Mouse (Mus musculus) neural tube, embryonic 13.5 days (tissue): ENCODE data around the gene Stat3. TPM values are rescaled to one million over a fixed set of nuclear protein-coding genes. Genes with fewer than 3 reads are reported as not detected.

Experiments used
- ATAC-seq: fragments of 200-750 bp; cut with Nextera tagmentation; 2 replicates; pipeline ENCODE4 v1.8.0; 2017; ENCODE audit warnings: low read depth, mild to moderate bottlenecking, moderate TSS enrichment, moderate library complexity
- H3K27ac ChIP-seq: fragments of 300-500 bp; sonication (generic); replicated peaks from 2 replicates; pipeline ENCODE4 v1.5.1; 2015; ENCODE audit warnings: moderate library complexity, mild to moderate bottlenecking, inconsistent platforms
- H3K27me3 ChIP-seq: fragments of 300-500 bp; sonication (generic); 2 replicates; pipeline ENCODE4 v1.6.1; 2015; ENCODE audit warnings: mild to moderate bottlenecking, inconsistent platforms
- H3K36me3 ChIP-seq: fragments of 300-500 bp; sonication (generic); 2 replicates; pipeline ENCODE4 v1.6.1; 2015; ENCODE audit warnings: mild to moderate bottlenecking, inconsistent platforms
- H3K4me1 ChIP-seq: fragments of 300-500 bp; sonication (generic); replicated peaks from 2 replicates; pipeline ENCODE4 v1.6.1; 2015; ENCODE audit warnings: inconsistent platforms
- H3K4me2 ChIP-seq: fragments of 300-500 bp; sonication (generic); 2 replicates; pipeline ENCODE4 v1.6.1; 2015; ENCODE audit warnings: inconsistent platforms, mild to moderate bottlenecking, moderate library complexity
- H3K4me3 ChIP-seq: fragments of 300-500 bp; sonication (generic); 2 replicates; pipeline ENCODE4 v1.5.1; 2015; ENCODE audit warnings: mild to moderate bottlenecking, inconsistent platforms
- H3K9ac ChIP-seq: fragments of 300-500 bp; sonication (generic); 2 replicates; pipeline ENCODE4 v1.6.1; 2015; ENCODE audit warnings: moderate library complexity, mild to moderate bottlenecking, inconsistent platforms
- H3K9me3 ChIP-seq: fragments of 300-500 bp; sonication (generic); 2 replicates; pipeline ENCODE4 v1.6.1; 2016; ENCODE audit warnings: inconsistent platforms
- WGBS: fragments of 180-500 bp; shearing (Covaris S2); methylation state at CpG from one replicate; pipeline ENCODE4 v1.1.7; 2015; 5-methylcytosine and 5-hydroxymethylcytosine counted together
- polyA plus RNA-seq: library from polyadenylated mRNA; unstranded; fragments of >200 nt; fragmentation: Nextera tagmentation; extraction: Ambion mirVana; gene quantifications from 2 replicates; pipeline ENCODE4 v1.2.1, GENCODE M21; 2015

Gene Stat3
- polyA plus RNA-seq = 72.3 and 82.3 TPM in 2 replicates

DNA sequence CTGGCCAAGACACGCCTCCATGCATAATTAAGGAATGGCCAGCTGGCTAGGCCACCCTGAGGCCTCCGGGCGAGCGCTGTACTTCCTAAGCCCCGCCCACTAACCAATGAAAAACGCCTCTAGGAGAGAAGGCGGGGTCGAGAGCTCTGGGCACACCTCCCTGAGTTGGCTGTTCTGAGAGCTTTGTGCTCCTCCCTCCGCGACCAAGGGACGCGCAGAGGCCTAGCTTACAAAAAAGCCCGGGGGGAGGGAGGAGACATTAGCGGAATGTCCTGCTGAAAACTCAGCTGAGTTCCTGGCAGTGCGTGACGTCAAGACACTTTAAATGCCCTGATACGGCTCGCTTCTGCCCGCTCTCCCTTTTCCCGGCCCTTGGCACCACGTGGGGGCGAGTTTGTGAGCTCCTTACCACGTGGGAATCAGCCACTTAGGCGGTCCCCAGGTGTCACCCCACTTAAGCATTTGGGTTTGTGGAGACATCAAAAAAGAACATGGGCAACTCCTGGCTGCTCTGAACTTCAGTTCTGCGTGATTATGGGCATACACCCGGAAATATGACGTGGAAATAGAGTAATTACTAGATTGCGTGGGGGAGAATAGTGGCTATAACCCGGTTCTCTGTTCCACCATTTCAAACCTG lies at the start of gene Stat3:
Stat3 (minus strand) TSS at position 29 of the 640 bp plus-strand sequence.
- Histone ChIP-seq H3K9me3 (no peaks in the 10 kb centered on the region), H3K27ac (peak within 1 kb of the TSS; percentile 88), H3K9ac (peak within 1 kb of the TSS; percentile 94), H3K4me3 (peak within 1 kb of the TSS; percentile 98), H3K36me3 (no peaks in the 10 kb centered on the region), H3K4me2 (peak within 1 kb of the TSS; percentile 71), H3K4me1 (peaks cover 41% of the 10 kb centered on the region), H3K27me3 (no peaks in the 10 kb centered on the region; the same call in 1 of the 2 replicates)
- ATAC-seq = peak; percentile 94
- 2% methylated on average over 29 of the region's 29 CpGs for WGBS

DNA sequence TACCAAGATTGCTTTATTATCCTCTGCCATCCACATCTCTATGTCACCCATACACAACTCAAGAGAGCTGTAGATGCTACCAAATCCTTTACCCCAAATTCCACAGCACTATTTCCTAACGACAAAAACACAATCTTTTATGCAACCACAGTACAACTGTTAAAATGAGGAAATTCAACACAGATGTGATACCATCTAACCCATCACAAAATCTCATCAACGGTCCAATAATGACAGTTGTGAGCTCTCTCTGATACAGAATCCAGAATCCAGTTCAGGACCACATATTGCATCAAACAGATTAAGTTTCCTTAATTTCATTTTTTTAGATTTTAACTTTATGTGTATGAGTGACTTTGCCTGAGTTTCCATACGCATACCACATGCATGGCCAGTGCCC lies 49.3 kb upstream of the Stat3 start:
- H3K27me3 ChIP-seq = no peaks in the 10 kb centered on the region
- ATAC-seq = no peak
- 84% methylated on average over 3 of the region's 3 CpGs for WGBS
- H3K9me3 ChIP-seq = no peaks in the 10 kb centered on the region
- no peaks in the 10 kb centered on the region for H3K36me3 ChIP-seq
- no peak overlapping the region for H3K4me3 ChIP-seq
- H3K4me1 ChIP-seq = no peaks in the 10 kb centered on the region
- H3K27ac ChIP-seq = no peak overlapping the region
- no peak overlapping the region for H3K9ac ChIP-seq
- no peak overlapping the region for H3K4me2 ChIP-seq

DNA sequence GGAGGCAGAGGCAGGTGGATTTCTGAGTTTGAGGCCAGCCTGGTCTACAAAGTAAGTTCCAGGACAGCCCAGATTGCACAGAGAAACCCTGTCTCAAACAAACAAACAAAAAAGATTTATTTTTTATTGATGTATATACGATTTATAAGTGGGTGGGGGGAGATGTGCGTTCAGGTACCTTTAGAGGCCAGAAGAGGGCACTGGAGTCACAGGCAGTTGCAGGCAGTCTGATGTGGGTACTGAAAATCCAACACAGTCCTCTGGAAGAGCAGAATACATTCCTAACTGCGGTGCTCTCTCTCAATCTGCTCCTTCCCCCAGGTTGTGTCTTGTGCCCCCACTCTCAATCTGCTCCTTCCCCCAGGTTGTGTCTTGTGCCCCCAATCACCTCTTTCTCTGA lies 46.3 kb upstream of the Stat3 start:
- ATAC-seq = no peak
- H3K4me2 ChIP-seq = no peak overlapping the region
- 45% methylated on average over 3 of the region's 3 CpGs for WGBS

DNA sequence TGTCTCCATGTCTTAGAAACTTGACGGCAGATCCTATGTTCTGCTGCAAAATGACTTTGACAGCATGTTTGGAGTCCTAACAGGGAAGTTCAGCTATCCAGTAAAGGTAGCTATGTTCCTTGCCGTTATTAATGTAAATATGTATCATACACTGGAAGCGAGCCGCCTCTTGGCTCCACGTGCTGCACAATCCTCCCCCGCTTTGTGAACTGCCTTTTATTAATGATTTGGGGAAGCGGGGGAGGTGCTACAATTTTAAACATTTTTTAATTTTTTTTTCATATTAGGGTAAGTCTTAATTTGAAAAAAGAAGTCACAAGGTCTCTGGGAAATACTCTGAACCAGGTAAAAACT lies 44.4 kb upstream of the Stat3 start:
- Histone ChIP-seq H3K27me3 (peaks cover 23% of the 10 kb centered on the region), H3K9me3 (no peaks in the 10 kb centered on the region), H3K36me3 (no peaks in the 10 kb centered on the region), H3K27ac (no peak overlapping the region), H3K9ac (no peak overlapping the region), H3K4me2 (no peak overlapping the region), H3K4me1 (peaks cover 5% of the 10 kb centered on the region; the same call in 1 of the 2 replicates), H3K4me3 (no peak overlapping the region)
- no peak for ATAC-seq
- 81% methylated on average over 7 of the region's 7 CpGs for WGBS

More for the DNA sequence above, 46.3 kb upstream of the Stat3 start:
- H3K9me3 ChIP-seq = no peaks in the 10 kb centered on the region
- H3K36me3 ChIP-seq = no peaks in the 10 kb centered on the region
- no peak overlapping the region for H3K4me3 ChIP-seq
- H3K9ac ChIP-seq = no peak overlapping the region
- H3K27me3 ChIP-seq = peaks cover 18% of the 10 kb centered on the region
- H3K27ac ChIP-seq = no peak overlapping the region
- peaks cover 5% of the 10 kb centered on the region; the same call in 1 of the 2 replicates for H3K4me1 ChIP-seq

DNA sequence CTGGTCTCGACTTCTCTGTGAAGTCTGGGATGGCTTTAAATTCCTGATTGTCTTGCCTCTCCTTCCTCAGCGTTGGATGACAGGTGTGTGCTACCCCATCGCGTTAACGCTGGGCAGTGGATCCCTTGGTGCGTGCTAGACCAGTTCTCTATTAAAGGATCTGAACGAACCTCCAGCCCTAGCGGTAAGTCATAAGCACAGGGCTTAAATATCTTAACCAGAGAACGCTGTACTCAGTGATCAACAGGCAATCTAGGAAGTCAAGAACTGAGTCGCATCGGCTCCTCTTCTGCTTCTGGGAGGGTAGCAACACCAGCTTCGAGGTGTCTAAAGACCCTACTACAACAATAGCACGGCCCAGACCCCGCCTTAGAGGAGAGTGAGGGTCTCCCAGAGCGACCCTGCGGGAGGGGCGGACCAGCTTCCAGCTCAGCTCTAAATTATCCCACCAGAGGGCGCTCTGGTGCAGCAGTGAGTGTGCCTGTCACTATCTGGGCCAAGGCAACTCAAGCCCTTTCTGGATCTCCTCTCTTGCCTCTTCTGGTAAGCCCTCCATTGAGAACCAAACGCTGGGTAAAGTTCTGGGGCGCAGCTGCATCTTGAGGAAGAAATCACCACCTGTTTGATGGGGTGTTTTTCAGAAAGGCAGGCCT lies 43.9 kb upstream of the Stat3 start:
- H3K4me1 ChIP-seq = peaks cover 5% of the 10 kb centered on the region; the same call in 1 of the 2 replicates
- H3K9me3 ChIP-seq = no peaks in the 10 kb centered on the region
- peak; percentile 69; the same call in 1 of the 2 replicates for ATAC-seq
- peak overlapping the region; percentile 29 for H3K4me3 ChIP-seq
- H3K27ac ChIP-seq = no peak overlapping the region
- H3K27me3 ChIP-seq = peaks cover 23% of the 10 kb centered on the region
- peak overlapping the region; percentile 57 for H3K4me2 ChIP-seq
- 4% methylated on average over 20 of the region's 20 CpGs for WGBS
- no peaks in the 10 kb centered on the region for H3K36me3 ChIP-seq
- no peak overlapping the region for H3K9ac ChIP-seq

DNA sequence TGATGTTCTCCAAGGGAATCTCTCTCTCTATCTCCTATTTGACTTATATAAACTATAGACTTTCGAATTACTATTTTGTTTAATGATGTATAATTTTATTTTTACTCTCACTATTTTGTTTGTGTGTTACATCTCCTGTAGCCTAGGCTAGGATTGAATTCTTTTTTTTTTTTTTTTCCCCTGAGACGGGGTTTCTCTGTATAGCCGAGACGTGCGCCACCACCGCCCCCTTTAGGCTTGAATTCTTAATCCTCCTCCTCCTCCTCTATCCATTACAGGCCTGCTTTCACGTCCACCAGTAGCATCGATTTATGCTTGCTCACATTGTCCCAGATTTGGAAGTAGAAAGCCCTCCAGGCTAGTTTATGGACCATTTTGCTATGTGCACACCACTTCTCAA lies 42.7 kb upstream of the Stat3 start:
- Histone ChIP-seq H3K4me3 (no peak overlapping the region), H3K9ac (0 out of 2 replicates have a peak overlapping the region, but pooled peaks have one; percentile 12), H3K27ac (no peak overlapping the region), H3K36me3 (no peaks in the 10 kb centered on the region), H3K27me3 (peaks cover 23% of the 10 kb centered on the region), H3K4me2 (no peak overlapping the region), H3K4me1 (peaks cover 5% of the 10 kb centered on the region; the same call in 1 of the 2 replicates), H3K9me3 (no peaks in the 10 kb centered on the region)
- no peak for ATAC-seq
- 13% methylated on average over 8 of the region's 8 CpGs for WGBS

DNA sequence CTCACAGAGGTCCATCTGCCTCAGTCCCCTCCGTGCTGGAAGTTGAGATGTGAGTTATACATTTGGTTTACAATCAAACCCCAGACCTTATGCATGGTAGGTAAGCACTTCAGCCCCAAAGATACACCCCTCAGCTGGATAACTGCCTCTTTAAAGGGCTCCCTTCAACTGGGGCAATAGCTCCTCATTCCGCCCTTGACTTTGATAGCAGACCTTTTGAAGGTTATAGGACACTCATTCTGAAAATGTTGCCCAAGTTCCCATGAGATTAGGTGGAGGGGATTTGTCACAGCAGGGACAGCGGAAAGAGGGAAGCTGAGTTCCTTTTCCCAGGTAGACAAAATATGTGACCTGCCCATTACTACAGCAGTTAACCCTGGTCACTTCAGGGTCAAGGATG lies 41.9 kb upstream of the Stat3 start:
- Histone ChIP-seq H3K4me2 (no peak overlapping the region), H3K4me3 (no peak overlapping the region), H3K9ac (no peak overlapping the region), H3K27ac (no peak overlapping the region), H3K36me3 (no peaks in the 10 kb centered on the region), H3K4me1 (peaks cover 5% of the 10 kb centered on the region; the same call in 1 of the 2 replicates), H3K9me3 (no peaks in the 10 kb centered on the region), H3K27me3 (peaks cover 23% of the 10 kb centered on the region)
- ATAC-seq = no peak
- 65% methylated on average over 3 of the region's 3 CpGs for WGBS

DNA sequence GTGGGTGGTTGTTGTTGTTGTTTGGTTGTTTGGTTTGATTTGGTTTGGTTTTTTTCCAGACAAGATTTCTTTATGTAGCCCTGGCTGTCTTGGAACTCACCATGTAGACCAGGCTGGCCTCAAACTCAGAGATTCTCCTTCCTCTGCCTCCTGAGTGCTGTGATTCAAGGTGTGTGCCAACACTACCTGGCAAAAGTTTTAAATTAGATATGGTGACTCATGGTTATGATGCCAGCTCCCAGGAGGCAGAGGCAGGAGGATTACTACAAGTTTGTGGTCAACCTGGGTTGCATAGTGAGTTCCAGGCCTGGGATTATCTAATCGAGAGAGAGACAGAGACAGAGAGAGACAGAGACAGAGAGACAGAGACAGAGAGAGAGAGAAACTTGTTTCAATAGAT lies 41.1 kb upstream of the Stat3 start:
- H3K4me2 ChIP-seq = no peak overlapping the region
- no peak overlapping the region for H3K4me3 ChIP-seq
- WGBS = 67% methylated on average over 1 of the region's 1 CpGs
- H3K27me3 ChIP-seq = peaks cover 24% of the 10 kb centered on the region
- no peak for ATAC-seq
- no peak overlapping the region for H3K9ac ChIP-seq
- H3K9me3 ChIP-seq = no peaks in the 10 kb centered on the region
- peaks cover 5% of the 10 kb centered on the region; the same call in 1 of the 2 replicates for H3K4me1 ChIP-seq
- no peaks in the 10 kb centered on the region for H3K36me3 ChIP-seq
- no peak overlapping the region for H3K27ac ChIP-seq

DNA sequence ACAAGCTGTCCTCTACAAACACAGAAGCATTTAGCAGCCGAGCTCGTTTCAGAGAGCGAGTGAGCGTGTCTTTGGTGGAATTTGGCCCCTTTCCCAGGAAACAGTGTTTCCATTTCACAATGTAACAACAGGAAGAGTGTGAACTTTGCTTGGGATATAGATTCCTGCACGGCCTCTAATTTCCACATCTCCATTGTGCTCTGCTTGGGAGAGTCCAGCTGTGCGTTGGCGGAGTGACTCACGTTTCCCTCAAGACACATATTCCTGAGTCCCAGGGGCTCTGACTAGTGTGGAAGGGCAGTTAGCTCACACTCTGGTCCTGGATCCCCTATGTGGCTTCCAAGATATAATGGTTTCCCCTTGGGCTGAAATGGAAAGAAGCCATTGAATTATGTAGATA lies 40.5 kb upstream of the Stat3 start:
- Histone ChIP-seq H3K9ac (no peak overlapping the region), H3K4me1 (peaks cover 5% of the 10 kb centered on the region; the same call in 1 of the 2 replicates), H3K27ac (0 out of 2 replicates have a peak overlapping the region, but pooled peaks have one; percentile 9), H3K4me3 (no peak overlapping the region), H3K36me3 (no peaks in the 10 kb centered on the region), H3K9me3 (no peaks in the 10 kb centered on the region), H3K27me3 (peaks cover 29% of the 10 kb centered on the region), H3K4me2 (no peak overlapping the region)
- WGBS = 61% methylated on average over 8 of the region's 8 CpGs
- ATAC-seq = no peak

DNA sequence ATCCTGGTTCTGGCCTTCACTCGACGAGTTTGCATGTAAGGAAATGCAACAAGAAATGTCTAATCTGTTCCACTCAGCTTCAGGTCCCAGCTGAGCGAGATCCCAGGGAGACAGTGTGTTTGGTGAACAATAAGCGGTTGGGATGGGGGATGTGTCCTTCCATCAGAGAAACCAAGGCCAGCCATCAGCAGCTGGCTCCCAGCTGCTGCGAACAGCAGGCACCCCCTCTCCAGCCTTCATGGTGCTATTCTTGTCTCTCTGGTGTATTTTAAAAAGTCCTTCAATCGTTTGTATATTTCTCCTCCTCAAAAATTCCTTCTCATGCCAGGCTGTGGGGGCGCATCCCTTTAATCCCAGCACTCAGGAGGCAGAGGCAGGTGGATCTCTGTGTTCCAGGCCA lies 35.9 kb upstream of the Stat3 start:
- ATAC-seq = no peak
- H3K36me3 ChIP-seq = no peaks in the 10 kb centered on the region
- no peak overlapping the region for H3K9ac ChIP-seq

DNA sequence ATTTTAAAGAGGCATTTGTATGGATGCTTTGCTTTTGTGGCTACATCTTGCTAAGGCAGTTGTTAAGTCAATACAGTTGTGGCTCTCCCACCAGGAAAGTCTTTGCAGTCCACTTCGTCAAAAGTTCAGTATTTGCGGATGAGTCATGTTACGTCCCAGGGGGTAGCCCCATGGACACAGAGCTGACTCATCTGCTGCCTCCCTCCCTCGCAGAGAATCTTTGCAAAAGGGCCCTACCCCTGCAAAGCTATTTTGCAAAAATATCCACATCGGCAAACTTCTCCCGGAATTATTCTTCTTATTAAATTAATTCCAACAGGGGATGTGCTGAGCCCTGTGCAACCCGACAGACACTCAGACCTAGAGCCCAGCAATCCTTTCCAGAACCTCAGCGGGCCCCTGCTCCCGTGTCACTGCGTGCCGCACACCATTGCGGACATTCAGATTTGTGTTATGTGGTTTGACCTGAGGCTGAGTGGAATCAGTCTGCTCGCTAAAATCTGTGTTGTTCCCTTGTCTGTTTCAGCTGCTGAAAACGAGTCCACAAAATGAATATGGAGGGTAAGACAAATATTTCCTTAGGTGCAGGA lies 35.1 kb upstream of the Stat3 start:
- ATAC-seq = no peak
- H3K9me3 ChIP-seq = no peaks in the 10 kb centered on the region
- no peak overlapping the region for H3K4me2 ChIP-seq
- peaks cover 53% of the 10 kb centered on the region for H3K27me3 ChIP-seq
- WGBS = 76% methylated on average over 14 of the region's 14 CpGs
- H3K36me3 ChIP-seq = no peaks in the 10 kb centered on the region
- no peak overlapping the region for H3K4me3 ChIP-seq
- H3K4me1 ChIP-seq = peaks cover 11% of the 10 kb centered on the region
- no peak overlapping the region for H3K27ac ChIP-seq
- no peak overlapping the region for H3K9ac ChIP-seq

More for the DNA sequence above, 35.9 kb upstream of the Stat3 start:
- Histone ChIP-seq H3K4me2 (no peak overlapping the region), H3K4me3 (no peak overlapping the region), H3K27me3 (peaks cover 48% of the 10 kb centered on the region), H3K4me1 (peaks cover 4% of the 10 kb centered on the region; the same call in 1 of the 2 replicates), H3K27ac (no peak overlapping the region), H3K9me3 (no peaks in the 10 kb centered on the region)
- 75% methylated on average over 7 of the region's 7 CpGs for WGBS

DNA sequence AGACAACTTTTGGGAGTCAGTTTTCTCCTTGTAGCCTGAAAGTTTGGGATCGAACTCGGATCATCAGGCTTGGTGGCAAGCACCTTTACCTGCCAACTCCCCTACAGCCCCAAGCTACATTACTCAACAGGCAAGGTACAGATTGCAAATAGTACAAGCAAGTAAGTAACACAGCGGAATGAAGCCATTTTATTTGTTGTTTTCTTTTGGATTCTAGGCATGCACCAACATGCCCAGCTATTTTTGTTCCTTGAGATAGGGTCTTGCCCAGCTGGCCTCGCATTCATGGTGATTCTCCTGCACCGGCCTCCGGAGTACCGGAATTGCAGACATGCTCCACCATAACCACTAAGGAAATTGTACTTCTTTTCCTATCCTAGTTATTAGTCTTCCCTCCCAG lies 33.9 kb upstream of the Stat3 start:
- Histone ChIP-seq H3K9me3 (no peaks in the 10 kb centered on the region), H3K4me3 (no peak overlapping the region), H3K27ac (no peak overlapping the region), H3K4me2 (no peak overlapping the region), H3K9ac (no peak overlapping the region), H3K36me3 (no peaks in the 10 kb centered on the region), H3K4me1 (peaks cover 16% of the 10 kb centered on the region), H3K27me3 (peaks cover 65% of the 10 kb centered on the region)
- WGBS = 89% methylated on average over 7 of the region's 7 CpGs
- ATAC-seq = no peak
